Mouse (Mus musculus) liver, embryonic 14.5 days (tissue): ENCODE results near the gene Emx1. TPM values are rescaled to one million over a fixed set of nuclear protein-coding genes. Genes with fewer than 3 reads are reported as not detected.
A peak's percentile ranks its signal among the peaks of the same experiment; 100 is the strongest.
"Not testable (repeated sequence)": the region's sequence is repeated elsewhere in the genome, so short reads cannot be mapped to it uniquely, and the experiment has no call there.

ENCODE experiments used
- ATAC-seq: fragments of 200-750 bp; cut with Nextera tagmentation; 2 replicates; pipeline ENCODE4 v1.8.0; 2017; ENCODE audit warnings: moderate number of reproducible peaks, mild to moderate bottlenecking, moderate library complexity; ENCODE audit not compliant: insufficient read depth
- DNase-seq, 3 experiments: peaks; one replicate each; pipeline ENCODE4 v3.0.0-alpha.2; 2012 to 2013; ENCODE audit warnings: low read depth in 3 of 3, low spot score in 3 of 3
- H3K27ac ChIP-seq: fragments of 300-500 bp; sonication (generic); 2 replicates; pipeline ENCODE4 v1.5.1; 2014; ENCODE audit warnings: moderate library complexity, mild to moderate bottlenecking, control low read depth, inconsistent platforms
- H3K27me3 ChIP-seq: fragments of 300-500 bp; sonication (generic); 2 replicates; pipeline ENCODE4 v1.6.1; 2014; ENCODE audit warnings: mild to moderate bottlenecking, low read length, moderate library complexity; ENCODE audit not compliant: control insufficient read depth, insufficient read depth
- H3K36me3 ChIP-seq: fragments of 300-500 bp; sonication (generic); replicated peaks from 2 replicates; pipeline ENCODE4 v1.6.1; 2014; ENCODE audit warnings: low read depth; ENCODE audit not compliant: control insufficient read depth, insufficient read depth
- H3K4me1 ChIP-seq, 2 experiments: fragments of 200-500 bp in 1 of 2; fragments of 300-500 bp in 1 of 2; sonication (generic) in 1 of 2; replicated peaks; 2 replicates each; pipeline ENCODE4 v1.6.1; 2012 to 2014; ENCODE audit warnings: antibody characterized with exemption in 1 of 2, inconsistent platforms in 1 of 2, low read length in 1 of 2; ENCODE audit not compliant: control insufficient read depth in 2 of 2, insufficient read depth in 2 of 2
- H3K4me2 ChIP-seq: fragments of 300-500 bp; sonication (generic); 2 replicates; pipeline ENCODE4 v1.6.1; 2014; ENCODE audit warnings: low read depth, mild to moderate bottlenecking, control low read depth, moderate library complexity
- H3K4me3 ChIP-seq, 2 experiments: fragments of 200-500 bp in 1 of 2; fragments of 300-500 bp in 1 of 2; sonication (generic) in 1 of 2; 2 replicates each; pipeline ENCODE4 v1.5.1; 2012 to 2014; ENCODE audit warnings: low read depth in 2 of 2, low read length in 2 of 2, mild to moderate bottlenecking in 2 of 2, control low read depth in 1 of 2, inconsistent platforms in 1 of 2, moderate library complexity in 1 of 2; ENCODE audit not compliant: insufficient read depth in 1 of 2
- H3K9ac ChIP-seq: fragments of 300-500 bp; sonication (generic); replicated peaks from 2 replicates; pipeline ENCODE4 v1.6.1; 2014; ENCODE audit warnings: mild to moderate bottlenecking, control low read depth, moderate library complexity
- H3K9me3 ChIP-seq: fragments of 300-500 bp; sonication (generic); 2 replicates; pipeline ENCODE4 v1.6.1; 2016; ENCODE audit warnings: low read length, mixed read lengths; ENCODE audit not compliant: control insufficient read depth
- CTCF ChIP-seq: IDR thresholded peaks from 2 replicates; pipeline ENCODE4 v1.5.1; 2016; ENCODE audit warnings: antibody characterized with exemption, low read depth, control low read depth
- EP300 ChIP-seq: IDR thresholded peaks from 2 replicates; pipeline ENCODE4 v1.6.1; 2016; ENCODE audit warnings: antibody characterized with exemption, low read depth
- WGBS: fragments of 180-500 bp; shearing (Covaris S2); extraction: QIAGEN DNeasy Blood & Tissue Kit; methylation state at CpG from one replicate; pipeline ENCODE4 v1.1.7; 2014; ENCODE audit not compliant: insufficient replicate concordance; 5-methylcytosine and 5-hydroxymethylcytosine counted together
- polyA plus RNA-seq, 2 experiments: library from polyadenylated mRNA; depleted of rRNA in 1 of 2; stranded (reverse) in 1 of 2; unstranded in 1 of 2; fragments of >200 nt; fragmentation: Nextera tagmentation in 1 of 2; extraction: Ambion mirVana in 1 of 2; gene quantifications; 2 replicates each; pipeline versions ENCODE4 v1.2.1 to v1.2.3; 2012 to 2014

Gene Emx1
- polyA plus RNA-seq (2012; rRNA removed) (0.03 and 0.12 TPM in 2 replicates), polyA plus RNA-seq (2014; fragmentation: Nextera tagmentation; extraction: Ambion mirVana) (not detected in 2 replicates)

- TF ChIP-seq CTCF (no peak), EP300 (no peak)
- H3K27me3 ChIP-seq = peaks cover 81% of the 10 kb centered on the region
- H3K36me3 ChIP-seq = no peaks in the 10 kb centered on the region
- DNase-seq (no peak), ATAC-seq (no peak)
- H3K27ac ChIP-seq = no peak within 1 kb of the TSS
- H3K9ac ChIP-seq = no peak within 1 kb of the TSS
- no peaks in the 10 kb centered on the region for H3K4me1 ChIP-seq
- WGBS = 1% methylated on average over 79 of the region's 81 CpGs
- H3K4me3 ChIP-seq = peak within 1 kb of the TSS in 1 of 2 experiments; percentile 13; a peak in 1 of 4 replicates
- peak within 1 kb of the TSS; percentile 39 for H3K4me2 ChIP-seq
- no peaks in the 10 kb centered on the region for H3K9me3 ChIP-seq
Measured at GRCm38 (mm10) chr6:85187340-85188211, at the start of gene Emx1. Emx1 (plus strand) TSS chr6:85187438.

- no peaks in the 10 kb centered on the region for H3K27me3 ChIP-seq
- H3K4me1 ChIP-seq = no peaks in the 10 kb centered on the region; a peak in 1 of 4 replicates
- no peak overlapping the region for H3K27ac ChIP-seq
- no peaks in the 10 kb centered on the region for H3K36me3 ChIP-seq
- H3K9me3 ChIP-seq = no peaks in the 10 kb centered on the region
- 59% methylated on average over 2 of the region's 2 CpGs for WGBS
- DNase-seq = no peak
- no peak overlapping the region for H3K4me3 ChIP-seq
- no peak overlapping the region for H3K9ac ChIP-seq
- no peak overlapping the region for H3K4me2 ChIP-seq
- no peak for ATAC-seq
- TF ChIP-seq CTCF = no peak
- TF ChIP-seq EP300 = no peak
Measured at GRCm38 (mm10) chr6:85139534-85139933, 47.7 kb upstream of the Emx1 start.

GRCm38 (mm10) chr6:85141013-85141412 lies 46.2 kb upstream of the Emx1 start:
- H3K4me1 ChIP-seq, H3K4me3 ChIP-seq, DNase-seq, H3K9ac ChIP-seq, H3K4me2 ChIP-seq, H3K36me3 ChIP-seq, ATAC-seq, H3K9me3 ChIP-seq, H3K27me3 ChIP-seq, H3K27ac ChIP-seq: not testable (repeated sequence)
- TF ChIP-seq CTCF = peak; percentile 70
- WGBS = 5% methylated on average over 6 of the region's 7 CpGs

GRCm38 (mm10) chr6:85144466-85144865 lies 42.8 kb upstream of the Emx1 start:
- H3K27ac ChIP-seq = no peak overlapping the region
- TF ChIP-seq CTCF (no peak), EP300 (no peak)
- no peaks in the 10 kb centered on the region for H3K9me3 ChIP-seq
- no peaks in the 10 kb centered on the region for H3K27me3 ChIP-seq
- ATAC-seq = no peak
- no peaks in the 10 kb centered on the region for H3K36me3 ChIP-seq
- H3K4me2 ChIP-seq = no peak overlapping the region
- DNase-seq = no peak
- H3K4me1 ChIP-seq = no peaks in the 10 kb centered on the region
- 37% methylated on average over 3 of the region's 3 CpGs for WGBS
- H3K9ac ChIP-seq = no peak overlapping the region
- no peak overlapping the region for H3K4me3 ChIP-seq

GRCm38 (mm10) chr6:85147636-85148035 lies 39.6 kb upstream of the Emx1 start:
- Histone ChIP-seq H3K9ac (no peak overlapping the region), H3K4me3 (no peak overlapping the region), H3K27ac (no peak overlapping the region), H3K36me3 (no peaks in the 10 kb centered on the region), H3K4me2 (no peak overlapping the region), H3K9me3 (no peaks in the 10 kb centered on the region), H3K27me3 (no peaks in the 10 kb centered on the region), H3K4me1 (no peaks in the 10 kb centered on the region)
- 39% methylated on average over 3 of the region's 3 CpGs for WGBS
- no peak for DNase-seq
- TF ChIP-seq CTCF = no peak
- TF ChIP-seq EP300 = no peak
- ATAC-seq = no peak
